Mouse (Mus musculus): Measurements from ENCODE around the gene Gm47841. TPM values are rescaled to one million over a fixed set of nuclear protein-coding genes. Genes with fewer than 3 reads are reported as not detected.

Gene Gm47841
- polyA plus RNA-seq, 1 experiment from 2014 or later = not detected

DNA sequence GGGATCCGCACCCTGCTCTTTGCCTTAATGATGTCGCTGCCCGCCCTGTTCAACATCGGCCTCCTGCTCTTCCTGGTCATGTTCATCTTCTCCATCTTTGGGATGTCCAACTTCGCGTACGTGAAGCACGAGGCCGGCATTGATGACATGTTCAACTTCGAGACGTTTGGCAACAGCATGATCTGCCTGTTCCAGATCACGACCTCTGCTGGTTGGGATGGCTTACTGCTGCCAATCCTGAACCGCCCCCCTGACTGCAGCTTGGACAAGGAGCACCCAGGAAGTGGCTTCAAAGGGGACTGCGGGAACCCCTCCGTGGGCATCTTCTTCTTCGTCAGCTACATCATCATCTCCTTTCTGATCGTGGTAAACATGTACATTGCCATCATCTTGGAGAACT lies 7.5 kb downstream of the Gm47841 start:
- Histone ChIP-seq H3K4me3 (ENCODE audit: inconsistent target) (no peak overlapping the region), H3K27ac (no peak overlapping the region), H3K36me3 (ENCODE audit: inconsistent target) (no peaks in the 10 kb centered on the region), H3K79me2 (ENCODE audit: inconsistent target) (no peaks in the 10 kb centered on the region)
- 42% methylated on average over 17 of the region's 17 CpGs for WGBS (ENCODE audit: missing documents)

GRCm38 (mm10) chr15:101028960-101029359 lies 18.2 kb downstream of the Gm47841 start:
- 53% methylated on average over 2 of the region's 2 CpGs for WGBS (ENCODE audit: missing documents)
- Histone ChIP-seq H3K4me3 (ENCODE audit: inconsistent target) (no peak overlapping the region), H3K27ac (no peak overlapping the region), H3K36me3 (ENCODE audit: inconsistent target) (no peaks in the 10 kb centered on the region), H3K79me2 (ENCODE audit: inconsistent target) (no peaks in the 10 kb centered on the region)

- H3K27ac ChIP-seq = no peak overlapping the region
- no peaks in the 10 kb centered on the region for H3K36me3 ChIP-seq (ENCODE audit: inconsistent target)
- H3K79me2 ChIP-seq (ENCODE audit: inconsistent target) = no peaks in the 10 kb centered on the region
- 82% methylated on average over 6 of the region's 6 CpGs for WGBS (ENCODE audit: missing documents)
- H3K4me3 ChIP-seq (ENCODE audit: inconsistent target) = no peak overlapping the region
These were observed 35.8 kb downstream of the Gm47841 start for GRCm38 (mm10) chr15:101011352-101011751.

DNA sequence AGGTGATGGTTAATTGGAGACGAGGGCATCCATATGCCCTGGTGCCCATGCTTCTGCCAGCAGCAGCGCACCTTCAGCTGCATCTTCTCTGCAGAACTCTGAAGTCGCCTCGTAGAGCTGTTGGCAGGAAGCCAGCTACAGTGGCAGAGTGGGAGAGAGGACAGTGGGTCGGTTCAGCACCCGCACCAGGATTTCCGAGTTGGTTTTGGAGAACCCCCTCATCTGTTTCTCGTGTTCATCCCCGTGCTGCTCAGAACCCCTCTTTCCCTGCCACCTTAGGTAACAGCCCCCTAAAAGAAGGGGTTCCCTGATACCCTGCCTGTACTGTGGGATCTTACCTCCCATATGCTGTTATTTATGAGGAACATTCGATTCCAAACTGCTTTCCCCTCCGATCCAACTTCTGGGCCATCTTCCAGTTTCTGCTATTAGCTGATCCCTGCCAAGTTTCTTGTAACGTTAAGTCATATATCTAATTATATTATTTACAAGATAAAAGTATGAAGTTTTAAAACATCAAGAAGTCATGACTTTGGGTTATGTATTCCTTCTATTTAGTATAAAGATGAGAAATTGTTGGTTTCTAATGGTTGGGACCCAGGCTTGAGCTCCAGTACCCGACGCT lies 38.7 kb downstream of the Gm47841 start:
- H3K79me2 ChIP-seq (ENCODE audit: inconsistent target) = no peaks in the 10 kb centered on the region
- H3K27ac ChIP-seq = no peak overlapping the region
- H3K4me3 ChIP-seq (ENCODE audit: inconsistent target) = no peak overlapping the region
- H3K36me3 ChIP-seq (ENCODE audit: inconsistent target) = no peaks in the 10 kb centered on the region
- WGBS (ENCODE audit: missing documents) = 78% methylated on average over 14 of the region's 14 CpGs

DNA sequence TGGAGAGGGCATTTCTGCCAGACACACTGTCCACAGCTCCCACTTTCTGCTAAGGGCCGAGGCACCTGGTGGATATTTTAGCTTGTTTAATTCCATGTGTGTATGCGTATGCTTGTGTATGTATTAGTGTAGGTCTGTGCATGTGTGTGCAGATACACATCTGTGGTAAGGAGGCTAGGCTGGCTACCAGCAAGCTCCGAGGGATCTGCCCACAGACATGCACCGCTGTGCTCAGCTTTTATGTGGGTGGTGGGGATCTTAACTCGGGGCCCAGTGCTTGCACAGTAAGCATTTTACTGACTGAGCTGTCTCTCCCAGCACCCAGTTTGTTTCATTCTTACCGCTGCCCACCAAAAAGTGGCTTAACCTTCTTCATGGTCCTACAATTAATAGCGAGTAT lies 40.0 kb downstream of the Gm47841 start:
- no peaks in the 10 kb centered on the region for H3K79me2 ChIP-seq (ENCODE audit: inconsistent target)
- no peak overlapping the region for H3K27ac ChIP-seq
- no peak overlapping the region for H3K4me3 ChIP-seq (ENCODE audit: inconsistent target)
- WGBS (ENCODE audit: missing documents) = 72% methylated on average over 7 of the region's 7 CpGs
- H3K36me3 ChIP-seq (ENCODE audit: inconsistent target) = no peaks in the 10 kb centered on the region

GRCm38 (mm10) chr15:101006251-101007040 lies 40.8 kb downstream of the Gm47841 start:
- Histone ChIP-seq H3K27ac (no peak overlapping the region), H3K79me2 (ENCODE audit: inconsistent target) (no peaks in the 10 kb centered on the region), H3K4me3 (ENCODE audit: inconsistent target) (no peak overlapping the region), H3K36me3 (ENCODE audit: inconsistent target) (no peaks in the 10 kb centered on the region)
- 11% methylated on average over 14 of the region's 15 CpGs for WGBS (ENCODE audit: missing documents)

DNA sequence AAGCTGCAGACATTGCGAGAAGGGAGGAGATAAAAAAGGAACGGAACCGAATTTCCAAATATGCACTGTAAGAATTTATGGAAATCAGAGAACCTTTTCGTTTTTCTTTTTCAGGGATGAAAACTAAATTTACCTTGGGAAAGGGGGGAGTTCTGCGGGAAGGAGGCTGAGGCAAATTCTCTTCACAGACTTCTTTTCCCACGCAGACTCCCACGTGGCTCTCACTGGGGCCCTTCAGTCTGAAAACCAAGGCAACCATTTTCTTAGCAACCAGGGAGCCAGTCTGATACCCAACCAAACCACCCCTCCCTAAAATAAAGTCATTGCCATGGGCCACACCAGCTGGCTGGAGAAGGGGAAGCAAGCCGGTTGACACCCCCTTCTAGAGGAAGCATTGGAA lies 41.5 kb downstream of the Gm47841 start:
- WGBS (ENCODE audit: missing documents) = 79% methylated on average over 8 of the region's 8 CpGs

DNA sequence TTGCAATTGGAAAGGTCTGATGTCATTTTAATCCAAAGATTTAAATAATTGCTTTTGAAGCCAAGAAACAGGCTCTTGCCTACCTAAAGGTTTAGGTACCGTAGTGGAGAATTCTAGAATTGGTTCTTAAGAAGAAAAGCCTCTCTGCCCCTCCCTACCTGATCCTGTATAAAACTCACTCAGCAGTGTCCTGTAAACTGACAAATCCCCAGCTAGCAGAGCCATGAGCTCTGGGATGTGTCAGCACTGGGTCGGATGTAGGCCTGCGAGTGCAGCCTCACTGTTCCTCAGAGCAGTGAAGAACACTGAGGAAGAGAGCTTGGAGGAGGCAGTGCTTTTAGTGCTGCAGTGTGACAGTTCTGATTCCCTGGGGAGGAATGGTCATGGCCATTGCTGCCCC lies 42.7 kb downstream of the Gm47841 start:
- Histone ChIP-seq H3K36me3 (ENCODE audit: inconsistent target) (no peaks in the 10 kb centered on the region), H3K79me2 (ENCODE audit: inconsistent target) (no peaks in the 10 kb centered on the region), H3K4me3 (ENCODE audit: inconsistent target) (no peak overlapping the region), H3K27ac (no peak overlapping the region)
- 92% methylated on average over 3 of the region's 3 CpGs for WGBS (ENCODE audit: missing documents)

More for the DNA sequence above, 41.5 kb downstream of the Gm47841 start:
- no peak overlapping the region for H3K4me3 ChIP-seq (ENCODE audit: inconsistent target)
- no peaks in the 10 kb centered on the region for H3K36me3 ChIP-seq (ENCODE audit: inconsistent target)
- H3K79me2 ChIP-seq (ENCODE audit: inconsistent target) = no peaks in the 10 kb centered on the region
- no peak overlapping the region for H3K27ac ChIP-seq

GRCm38 (mm10) chr15:101002466-101002865 lies 44.7 kb downstream of the Gm47841 start:
- 96% methylated on average over 3 of the region's 3 CpGs for WGBS (ENCODE audit: missing documents)
- no peak overlapping the region for H3K4me3 ChIP-seq (ENCODE audit: inconsistent target)
- H3K36me3 ChIP-seq (ENCODE audit: inconsistent target) = no peaks in the 10 kb centered on the region
- H3K27ac ChIP-seq = no peak overlapping the region
- H3K79me2 ChIP-seq (ENCODE audit: inconsistent target) = no peaks in the 10 kb centered on the region

- Histone ChIP-seq H3K4me3 (ENCODE audit: inconsistent target) (no peak overlapping the region), H3K79me2 (ENCODE audit: inconsistent target) (no peaks in the 10 kb centered on the region), H3K27ac (no peak overlapping the region), H3K36me3 (ENCODE audit: inconsistent target) (no peaks in the 10 kb centered on the region)
- 80% methylated on average over 1 of the region's 1 CpGs for WGBS (ENCODE audit: missing documents)
These were observed 45.5 kb downstream of the Gm47841 start for GRCm38 (mm10) chr15:101001685-101002084.

- no peaks in the 10 kb centered on the region for H3K36me3 ChIP-seq (ENCODE audit: inconsistent target)
- no peaks in the 10 kb centered on the region for H3K79me2 ChIP-seq (ENCODE audit: inconsistent target)
- no peak overlapping the region for H3K4me3 ChIP-seq (ENCODE audit: inconsistent target)
- H3K27ac ChIP-seq = no peak overlapping the region
- 15% methylated on average over 4 of the region's 4 CpGs for WGBS (ENCODE audit: missing documents)
These were observed 50.1 kb downstream of the Gm47841 start for GRCm38 (mm10) chr15:100997090-100997489.

Other genes starting within 250 kb of the Gm47841 start
- gene Scn8a, start 177.5 kb downstream of the Gm47841 start, polyA plus RNA-seq (2018) = not detected in 3 replicates
- gene Fignl2, start 31.2 kb upstream of the Gm47841 start, polyA plus RNA-seq (2018) = 0.98 to 1.4 TPM (median 1.1 TPM) in 3 replicates
- gene Ankrd33, start 68.4 kb upstream of the Gm47841 start, polyA plus RNA-seq (2018) = not detected in 3 replicates
- 8.7 to 12.6 TPM (median 11.5 TPM) in 3 replicates for gene Acvrl1, start 81.1 kb upstream of the Gm47841 start, polyA plus RNA-seq (2018)
- 13.7 to 15.7 TPM (median 14.6 TPM) in 3 replicates for gene Acvr1b, start 126.7 kb upstream of the Gm47841 start, polyA plus RNA-seq (2018)
- 0.26 to 0.36 TPM in 2 of 3 replicates, not detected in the other for gene Grasp, start 176.8 kb upstream of the Gm47841 start, polyA plus RNA-seq (2018)
- 6.1 to 9.4 TPM (median 7.1 TPM) in 3 replicates for gene Nr4a1, start 206.9 kb upstream of the Gm47841 start, polyA plus RNA-seq (2018)
- gene Atg101, start 236.9 kb upstream of the Gm47841 start, polyA plus RNA-seq (2018) = 19.7 to 26.3 TPM (median 22.9 TPM) in 3 replicates
- gene 6030408B16Rik, start 245.8 kb upstream of the Gm47841 start, polyA plus RNA-seq (2018) = not detected in 3 replicates

Measured in macrophage (primary cell).